Mouse (Mus musculus): ENCODE measurements around the gene Gm10198. TPM values are rescaled to one million over a fixed set of nuclear protein-coding genes. Genes with fewer than 3 reads are reported as not detected.

Gm10198 gene
- total RNA-seq (2023) = not detected in 2 replicates

GRCm38 (mm10) chr13:111592485-111592884, at the start of gene Gm10198:
Gm10198 (plus strand) TSS chr13:111592785.

Other genes starting within 250 kb of the Gm10198 start
- gene Gpbp1, start 102.7 kb upstream of the Gm10198 start, total RNA-seq (2023) = 69.5 and 74.0 TPM in 2 replicates
- gene Gm49496, start 42.8 kb upstream of the Gm10198 start, total RNA-seq (2023) = not detected in 2 replicates
- gene Mier3, start 88.2 kb downstream of the Gm10198 start, total RNA-seq (2023) = 51.7 and 54.3 TPM in 2 replicates
- 36.5 and 46.0 TPM in 2 replicates for gene Map3k1, start 216.2 kb downstream of the Gm10198 start, total RNA-seq (2023)